Mouse (Mus musculus): ENCODE data around the gene Vps26a.

DNA sequence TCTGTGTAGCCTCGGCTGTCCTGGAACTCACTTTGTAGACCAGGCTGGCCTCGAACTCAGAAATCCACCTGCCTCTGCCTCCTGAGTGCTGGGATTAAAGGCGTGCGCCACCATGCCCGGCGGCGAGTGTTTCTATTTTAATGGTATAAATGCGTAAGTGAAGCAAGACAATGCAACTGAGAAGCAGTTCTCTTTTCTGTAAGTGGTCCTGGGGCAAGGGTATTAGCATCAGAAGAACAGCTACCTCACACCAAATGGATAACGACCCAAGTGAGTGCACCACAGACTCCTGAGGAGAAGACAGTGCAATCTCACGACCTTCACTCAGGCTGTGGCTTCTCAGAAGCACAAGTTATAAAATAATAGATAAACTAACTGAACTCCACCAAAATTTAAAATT is 11.7 kb downstream of the Vps26a start:
- TF ChIP-seq CTCF (IDR thresholded peaks at IDR 0.05; ENCODE audit: low read depth, low read length) (no peak), POLR2A (IDR thresholded peaks at IDR 0.05; ENCODE audit: insufficient read depth, low read length) (no peak)

All from ES-Bruce4 (cell line).